Mouse (Mus musculus) embryonic facial prominence, embryonic 15.5 days (tissue): Measurements from ENCODE around the gene N4bp3. TPM values are rescaled to one million over a fixed set of nuclear protein-coding genes. Genes with fewer than 3 reads are reported as not detected.
"Not testable (repeated sequence)": the region's sequence is repeated elsewhere in the genome, so short reads cannot be mapped to it uniquely, and the experiment has no call there.

Experiments
- ATAC-seq: fragments of 200-750 bp; cut with Nextera tagmentation; 2 replicates; pipeline ENCODE4 v1.8.0; 2017; ENCODE audit warnings: low read depth, moderate TSS enrichment; ENCODE audit not compliant: insufficient number of reproducible peaks, low FRiP score, low TSS enrichment
- H3K27ac ChIP-seq: fragments of 300-500 bp; sonication (generic); replicated peaks from 2 replicates; pipeline ENCODE4 v1.5.1; 2015; ENCODE audit warnings: mild to moderate bottlenecking, inconsistent platforms
- H3K27me3 ChIP-seq: fragments of 300-500 bp; sonication (generic); 2 replicates; pipeline ENCODE4 v1.6.1; 2015; ENCODE audit warnings: inconsistent platforms
- H3K36me3 ChIP-seq: fragments of 300-500 bp; sonication (generic); 2 replicates; pipeline ENCODE4 v1.6.1; 2015; ENCODE audit warnings: mild to moderate bottlenecking, inconsistent platforms
- H3K4me1 ChIP-seq: fragments of 300-500 bp; sonication (generic); 2 replicates; pipeline ENCODE4 v1.6.1; 2015; ENCODE audit warnings: inconsistent platforms
- H3K4me2 ChIP-seq: fragments of 300-500 bp; sonication (generic); replicated peaks from 2 replicates; pipeline ENCODE4 v1.6.1; 2015; ENCODE audit warnings: mild to moderate bottlenecking, inconsistent platforms
- H3K4me3 ChIP-seq: fragments of 300-500 bp; sonication (generic); replicated peaks from 2 replicates; pipeline ENCODE4 v1.5.1; 2015; ENCODE audit warnings: mild to moderate bottlenecking, inconsistent platforms
- H3K9ac ChIP-seq: fragments of 300-500 bp; sonication (generic); 2 replicates; pipeline ENCODE4 v1.6.1; 2015; ENCODE audit warnings: inconsistent platforms
- H3K9me3 ChIP-seq: fragments of 300-500 bp; sonication (generic); replicated peaks from 2 replicates; pipeline ENCODE4 v1.6.1; 2016; ENCODE audit warnings: inconsistent platforms
- WGBS: fragments of 180-500 bp; shearing (Covaris S2); methylation state at CpG from one replicate; pipeline ENCODE4 v1.1.7; 2015; 5-methylcytosine and 5-hydroxymethylcytosine counted together
- polyA plus RNA-seq: library from polyadenylated mRNA; unstranded; fragments of >200 nt; fragmentation: Nextera tagmentation; extraction: Ambion mirVana; gene quantifications from 2 replicates; pipeline ENCODE4 v1.2.1, GENCODE M21; 2015

N4bp3 gene
- polyA plus RNA-seq, 1 experiment from 2014 or later, result 41.0 TPM

- peak overlapping the region; percentile 49 for H3K4me3 ChIP-seq
Observed at GRCm38 (mm10) chr11:51615129-51615528, 35.5 kb downstream of the N4bp3 start.

GRCm38 (mm10) chr11:51614256-51614655 is 36.4 kb downstream of the N4bp3 start:
- 74% methylated on average over 8 of the region's 8 CpGs for WGBS
- peak overlapping the region; percentile 94 for H3K27ac ChIP-seq
- H3K36me3 ChIP-seq, result no peaks in the 10 kb centered on the region
- peaks cover 12% of the 10 kb centered on the region for H3K4me1 ChIP-seq
- no peak overlapping the region for H3K4me3 ChIP-seq
- no peak overlapping the region for H3K9ac ChIP-seq
- ATAC-seq, result no peak
- no peaks in the 10 kb centered on the region for H3K9me3 ChIP-seq
- H3K4me2 ChIP-seq, result no peak overlapping the region
- H3K27me3 ChIP-seq, result no peaks in the 10 kb centered on the region

More at GRCm38 (mm10) chr11:51615129-51615528, 35.5 kb downstream of the N4bp3 start:
- 28% methylated on average over 7 of the region's 7 CpGs for WGBS
- H3K27me3 ChIP-seq, result no peaks in the 10 kb centered on the region
- H3K36me3 ChIP-seq, result no peaks in the 10 kb centered on the region
- peaks cover 14% of the 10 kb centered on the region for H3K4me1 ChIP-seq
- H3K9ac ChIP-seq, result peak overlapping the region; percentile 53
- no peaks in the 10 kb centered on the region for H3K9me3 ChIP-seq
- H3K27ac ChIP-seq, result peak overlapping the region; percentile 94
- no peak for ATAC-seq
- peak overlapping the region; percentile 82 for H3K4me2 ChIP-seq

GRCm38 (mm10) chr11:51609940-51610339 is 40.7 kb downstream of the N4bp3 start:
- not testable (repeated sequence) for H3K4me2 ChIP-seq, ATAC-seq, H3K36me3 ChIP-seq, H3K27me3 ChIP-seq, H3K27ac ChIP-seq, H3K4me3 ChIP-seq, H3K9me3 ChIP-seq, H3K9ac ChIP-seq
- WGBS, result 86% methylated on average over 5 of the region's 5 CpGs
- H3K4me1 ChIP-seq, result peaks cover 17% of the 10 kb centered on the region

GRCm38 (mm10) chr11:51609266-51609909 is 41.3 kb downstream of the N4bp3 start:
- Histone ChIP-seq H3K36me3 (peaks cover 9% of the 10 kb centered on the region), H3K9me3 (no peaks in the 10 kb centered on the region), H3K27ac (no peak overlapping the region), H3K4me2 (no peak overlapping the region), H3K4me1 (peaks cover 19% of the 10 kb centered on the region), H3K4me3 (no peak overlapping the region), H3K27me3 (no peaks in the 10 kb centered on the region), H3K9ac (no peak overlapping the region)
- 74% methylated on average over 3 of the region's 3 CpGs for WGBS
- ATAC-seq, result no peak

- peak overlapping the region; percentile 95 for H3K4me3 ChIP-seq
- ATAC-seq, result peak; percentile 32
Observed at GRCm38 (mm10) chr11:51607096-51607738, 43.4 kb downstream of the N4bp3 start.

GRCm38 (mm10) chr11:51606447-51607095 is 44.1 kb downstream of the N4bp3 start, which contains the start of gene Hnrnpab:
TSS of gene Hnrnpab (minus strand) at chr11:51606847.
- Histone ChIP-seq H3K4me3 (peak within 1 kb of the TSS; percentile 95), H3K4me2 (peak within 1 kb of the TSS; percentile 68), H3K27ac (peak within 1 kb of the TSS; percentile 95), H3K9me3 (no peaks in the 10 kb centered on the region), H3K9ac (peak within 1 kb of the TSS; percentile 100), H3K4me1 (peaks cover 45% of the 10 kb centered on the region), H3K27me3 (no peaks in the 10 kb centered on the region), H3K36me3 (peaks cover 37% of the 10 kb centered on the region)
- WGBS, result under 1% methylated on average over 74 of the region's 91 CpGs
- ATAC-seq, result peak; percentile 92

More at GRCm38 (mm10) chr11:51607096-51607738, 43.4 kb downstream of the N4bp3 start:
- H3K4me2 ChIP-seq, result peak overlapping the region; percentile 67
- H3K36me3 ChIP-seq, result peaks cover 31% of the 10 kb centered on the region
- H3K27me3 ChIP-seq, result no peaks in the 10 kb centered on the region
- WGBS, result 8% methylated on average over 15 of the region's 15 CpGs
- no peaks in the 10 kb centered on the region for H3K9me3 ChIP-seq
- peak overlapping the region; percentile 69 for H3K9ac ChIP-seq
- H3K4me1 ChIP-seq, result peaks cover 38% of the 10 kb centered on the region
- H3K27ac ChIP-seq, result peak overlapping the region; percentile 82

- under 1% methylated on average over 62 of the region's 81 CpGs for WGBS
- Histone ChIP-seq H3K4me2 (peak overlapping the region; percentile 68), H3K9ac (peak overlapping the region; percentile 100), H3K27ac (peak overlapping the region; percentile 95), H3K27me3 (no peaks in the 10 kb centered on the region), H3K4me1 (peaks cover 46% of the 10 kb centered on the region), H3K9me3 (no peaks in the 10 kb centered on the region), H3K36me3 (peaks cover 45% of the 10 kb centered on the region), H3K4me3 (peak overlapping the region; percentile 95)
- peak; percentile 77 for ATAC-seq
Observed at GRCm38 (mm10) chr11:51605602-51606446, 44.8 kb downstream of the N4bp3 start.

- Histone ChIP-seq H3K4me1 (peaks cover 45% of the 10 kb centered on the region), H3K4me2 (no peak overlapping the region), H3K27me3 (no peaks in the 10 kb centered on the region), H3K9ac (no peak overlapping the region), H3K9me3 (no peaks in the 10 kb centered on the region), H3K36me3 (peaks cover 81% of the 10 kb centered on the region), H3K27ac (no peak overlapping the region), H3K4me3 (no peak overlapping the region)
- 87% methylated on average over 3 of the region's 3 CpGs for WGBS
- no peak for ATAC-seq
Observed at GRCm38 (mm10) chr11:51602253-51602652, 48.4 kb downstream of the N4bp3 start.

GRCm38 (mm10) chr11:51597553-51597952 is 53.1 kb downstream of the N4bp3 start:
- no peak overlapping the region for H3K9ac ChIP-seq
- H3K36me3 ChIP-seq, result peaks cover 95% of the 10 kb centered on the region
- no peak overlapping the region for H3K27ac ChIP-seq
- peaks cover 14% of the 10 kb centered on the region for H3K4me1 ChIP-seq
- 77% methylated on average over 2 of the region's 2 CpGs for WGBS
- no peak overlapping the region for H3K4me3 ChIP-seq
- no peaks in the 10 kb centered on the region for H3K27me3 ChIP-seq
- H3K9me3 ChIP-seq, result no peaks in the 10 kb centered on the region
- H3K4me2 ChIP-seq, result no peak overlapping the region
- no peak for ATAC-seq

GRCm38 (mm10) chr11:51595459-51596083 is 55.1 kb downstream of the N4bp3 start:
- Histone ChIP-seq H3K9ac (no peak overlapping the region), H3K9me3 (no peaks in the 10 kb centered on the region), H3K4me1 (0 out of 2 replicates have a peak, but pooled peaks cover 3% of the 10 kb centered on the region), H3K36me3 (peaks cover 94% of the 10 kb centered on the region), H3K27me3 (no peaks in the 10 kb centered on the region), H3K4me2 (no peak overlapping the region), H3K27ac (no peak overlapping the region), H3K4me3 (no peak overlapping the region)
- no peak for ATAC-seq
- 63% methylated on average over 1 of the region's 1 CpGs for WGBS
